Mouse (Mus musculus): ENCODE results near the gene Shisa5. TPM values are rescaled to one million over a fixed set of nuclear protein-coding genes. Genes with fewer than 3 reads are reported as not detected.

Gene Shisa5
- polyA plus RNA-seq, 1 experiment: 334 TPM

DNA sequence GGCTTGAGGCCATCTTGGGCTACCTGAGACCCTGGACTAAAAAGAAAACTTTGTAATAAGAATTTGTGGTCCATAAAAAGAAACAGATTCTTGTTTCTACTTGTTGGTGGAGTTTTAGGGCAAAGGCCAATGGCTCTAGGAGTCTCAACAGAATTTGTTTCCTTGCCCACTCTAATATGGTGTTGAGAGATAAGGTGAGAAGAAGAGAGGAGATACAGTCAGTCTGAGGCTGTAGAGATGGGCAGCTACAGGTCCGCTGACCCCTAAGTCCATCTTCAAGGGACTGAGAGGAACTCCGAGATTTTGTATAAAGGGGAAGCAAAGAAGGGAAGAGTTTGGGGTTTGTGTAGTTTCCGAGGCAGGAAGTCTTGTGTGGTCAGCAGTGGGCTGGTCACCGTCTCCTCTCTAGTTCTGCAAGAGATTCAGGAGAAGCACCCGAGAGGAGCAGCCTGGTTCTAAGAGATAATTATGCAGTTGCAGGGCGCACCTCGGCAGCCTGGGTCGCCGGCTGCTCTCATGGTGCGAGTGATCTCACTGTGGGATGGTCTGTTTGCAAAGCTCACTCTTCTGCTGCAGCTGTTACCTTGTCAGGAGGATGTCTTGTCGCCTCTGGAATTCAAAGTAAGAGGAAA lies 21.3 kb upstream of the Shisa5 start:
- 72% methylated on average over 11 of the region's 11 CpGs for WGBS

DNA sequence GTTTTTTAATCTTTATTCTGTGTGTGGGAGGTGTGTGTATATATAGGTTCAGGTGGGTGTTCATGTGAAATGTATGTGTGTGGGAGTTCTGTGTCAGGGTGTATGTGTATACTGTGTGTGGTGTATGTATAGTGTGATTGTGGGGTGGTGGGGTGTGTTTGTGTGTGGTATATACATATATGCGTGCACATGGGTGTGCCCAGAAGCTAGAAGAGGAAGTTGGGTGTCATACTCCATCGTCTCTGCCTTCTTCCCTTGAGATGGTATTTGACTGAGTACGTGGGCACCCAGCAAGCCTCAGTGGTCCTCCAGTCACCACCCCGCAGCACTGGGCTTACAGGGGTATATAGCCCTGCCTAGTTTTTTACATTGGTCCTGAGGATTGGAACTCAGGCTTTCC lies 16.9 kb upstream of the Shisa5 start:
- DNase-seq (ENCODE audit: low read depth, low spot score): no peak
- WGBS: 58% methylated on average over 4 of the region's 4 CpGs

More for the DNA sequence above, 21.3 kb upstream of the Shisa5 start:
- DNase-seq (ENCODE audit: low read depth, low spot score): no peak

DNA sequence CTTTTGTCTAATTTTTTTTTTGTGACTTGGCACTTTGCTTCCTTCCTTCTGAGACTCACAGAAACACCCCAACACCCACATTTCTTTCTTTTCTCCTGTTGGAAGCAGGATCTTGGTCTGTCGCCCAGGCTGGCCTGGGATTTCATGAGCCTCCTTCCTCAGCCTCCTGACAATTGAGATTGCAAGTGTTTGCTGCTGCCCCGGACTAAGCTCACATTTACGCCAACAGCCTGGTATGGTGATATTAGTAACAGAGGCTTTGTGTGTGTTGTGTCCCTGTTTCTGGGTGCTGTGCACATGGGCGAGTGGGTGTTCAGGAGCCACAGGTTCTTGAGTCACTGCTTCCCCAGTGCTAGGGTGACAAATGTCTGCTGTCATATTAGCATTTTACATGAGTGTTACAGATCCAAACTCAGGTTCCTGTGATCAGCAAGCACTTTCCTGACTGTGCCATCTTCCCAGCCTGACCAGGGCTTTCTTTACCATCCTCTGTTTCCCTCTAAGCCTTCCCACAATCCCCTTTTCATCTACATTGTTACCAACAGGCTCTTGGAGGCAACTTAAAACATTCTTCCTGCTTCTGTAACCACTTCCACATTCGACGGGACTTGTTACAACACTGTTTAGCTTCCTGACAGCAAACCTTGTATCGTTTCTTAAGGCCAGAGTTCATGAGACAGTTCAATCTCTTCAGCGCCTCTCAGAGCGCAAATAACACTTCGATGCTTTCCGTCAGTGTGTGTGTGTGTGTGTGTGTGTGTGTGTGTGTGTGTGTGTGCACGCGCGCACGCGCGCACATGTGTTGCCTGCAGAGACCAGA lies 15.3 kb upstream of the Shisa5 start:
- DNase-seq (ENCODE audit: low read depth, low spot score): no peak
- WGBS: 74% methylated on average over 17 of the region's 17 CpGs

- WGBS: 27% methylated on average over 8 of the region's 8 CpGs
- DNase-seq (ENCODE audit: low read depth, low spot score): no peak
Observed at GRCm38 (mm10) chr9:109027521-109027920, 10.8 kb upstream of the Shisa5 start.

DNA sequence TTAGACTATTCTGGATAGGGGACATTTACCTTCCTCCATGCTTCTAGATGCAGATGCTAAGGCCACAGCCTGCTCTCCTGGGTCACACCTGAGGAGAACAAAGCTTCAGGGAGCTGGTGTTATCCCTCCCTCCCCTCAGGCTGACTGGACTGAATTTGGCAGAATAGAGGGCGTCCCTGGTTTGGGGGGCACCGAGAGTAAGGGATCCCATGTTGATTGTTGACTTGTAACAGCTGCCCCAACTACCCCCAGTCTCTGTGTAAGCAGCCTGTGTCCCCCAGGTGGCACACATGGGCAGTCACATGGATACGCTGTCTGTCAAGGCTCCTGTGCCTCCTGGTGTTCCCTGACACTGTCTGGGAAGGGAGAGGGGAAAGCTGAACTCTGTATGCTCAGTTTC lies 9.9 kb upstream of the Shisa5 start:
- WGBS: 91% methylated on average over 3 of the region's 3 CpGs

GRCm38 (mm10) chr9:109028919-109029318 lies 9.4 kb upstream of the Shisa5 start:
- 30% methylated on average over 5 of the region's 5 CpGs for WGBS
- DNase-seq (ENCODE audit: low read depth, low spot score): no peak

More for the DNA sequence above, 9.9 kb upstream of the Shisa5 start:
- DNase-seq (ENCODE audit: low read depth, low spot score): no peak

- DNase-seq (ENCODE audit: low read depth, low spot score): no peak
- 78% methylated on average over 3 of the region's 3 CpGs for WGBS
Observed at GRCm38 (mm10) chr9:109030312-109030711, 8.1 kb upstream of the Shisa5 start.

- 94% methylated on average over 7 of the region's 7 CpGs for WGBS
- DNase-seq (ENCODE audit: low read depth, low spot score): no peak
Observed at GRCm38 (mm10) chr9:109031001-109031400, 7.4 kb upstream of the Shisa5 start.

DNA sequence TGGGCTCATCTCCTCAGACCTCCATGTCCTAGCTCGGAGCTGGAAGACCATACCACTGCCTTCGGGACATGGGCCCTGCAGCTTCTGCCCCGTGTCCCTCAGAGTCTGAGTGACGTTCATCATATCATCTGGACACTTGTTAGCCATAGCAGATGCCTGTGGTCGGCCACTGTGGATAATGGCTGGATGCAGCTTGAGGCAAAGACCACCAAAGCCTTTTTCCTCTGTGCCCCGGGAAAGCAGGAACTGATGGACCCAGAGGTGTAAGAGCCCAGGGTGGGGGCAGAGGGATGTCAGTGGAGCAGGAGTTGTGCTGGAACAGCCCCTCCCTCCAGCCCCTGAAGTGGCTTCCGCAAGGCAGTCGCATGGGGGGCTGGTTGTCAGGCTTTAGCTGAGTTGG lies 6.7 kb upstream of the Shisa5 start:
- WGBS: 89% methylated on average over 8 of the region's 8 CpGs
- no peak for DNase-seq (ENCODE audit: low read depth, low spot score)

- WGBS: 64% methylated on average over 6 of the region's 6 CpGs
- no peak for DNase-seq (ENCODE audit: low read depth, low spot score)
Observed at GRCm38 (mm10) chr9:109032435-109032834, 5.9 kb upstream of the Shisa5 start.

GRCm38 (mm10) chr9:109038901-109039364 lies 568 bp downstream of the Shisa5 start:
- WGBS: 3% methylated on average over 8 of the region's 8 CpGs
- DNase-seq (ENCODE audit: low read depth, low spot score): no peak

GRCm38 (mm10) chr9:109039681-109040080 lies 1.3 kb downstream of the Shisa5 start:
- WGBS: 45% methylated on average over 4 of the region's 4 CpGs
- DNase-seq (ENCODE audit: low read depth, low spot score): no peak

GRCm38 (mm10) chr9:109040216-109040615 lies 1.9 kb downstream of the Shisa5 start:
- WGBS: 18% methylated on average over 8 of the region's 8 CpGs

DNA sequence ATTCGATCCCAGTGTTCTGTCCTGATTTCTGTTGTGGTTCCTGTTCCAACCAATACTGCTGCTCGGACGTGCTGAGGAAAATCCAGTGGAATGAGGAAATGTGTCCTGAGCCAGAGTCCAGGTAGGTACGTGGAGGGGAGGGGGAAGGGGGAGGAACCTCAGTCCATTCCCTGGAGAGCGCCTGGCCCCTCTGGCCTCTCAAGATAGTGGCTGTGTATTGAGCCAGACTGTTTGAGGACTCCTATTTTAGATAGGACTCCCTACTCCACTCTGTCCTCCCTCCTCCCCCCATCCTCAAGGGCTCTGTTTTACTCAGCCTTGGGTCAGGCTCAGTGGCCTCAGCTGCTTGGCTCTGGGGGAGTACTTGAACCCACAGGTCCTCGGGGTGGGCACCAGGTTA lies 2.5 kb downstream of the Shisa5 start:
- DNase-seq (ENCODE audit: low read depth, low spot score): no peak
- WGBS: 20% methylated on average over 6 of the region's 6 CpGs

More at GRCm38 (mm10) chr9:109040216-109040615, 1.9 kb downstream of the Shisa5 start:
- DNase-seq (ENCODE audit: low read depth, low spot score): no peak

DNA sequence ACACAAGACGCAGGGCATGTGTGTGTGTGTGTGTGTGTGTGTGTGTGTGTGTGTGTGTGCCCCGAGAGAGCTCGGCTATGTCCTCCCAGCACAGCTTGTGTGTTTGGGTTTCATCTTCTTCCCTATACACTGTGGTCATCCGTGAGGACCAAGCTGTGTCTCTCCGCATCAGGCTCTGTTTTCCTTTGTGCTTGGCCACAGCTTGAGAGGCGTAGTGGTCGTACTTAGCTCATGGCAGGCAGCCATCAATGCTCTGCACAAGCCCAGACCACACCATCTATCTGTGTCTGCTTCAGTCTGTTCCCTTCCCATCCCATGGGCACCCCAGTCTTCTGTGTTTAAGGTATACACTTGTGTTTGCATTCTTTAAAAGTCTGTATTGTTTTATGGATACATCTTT lies 3.0 kb downstream of the Shisa5 start:
- WGBS: 58% methylated on average over 7 of the region's 7 CpGs
- no peak for DNase-seq (ENCODE audit: low read depth, low spot score)

- no peak for DNase-seq (ENCODE audit: low read depth, low spot score)
- 43% methylated on average over 5 of the region's 5 CpGs for WGBS
Observed at GRCm38 (mm10) chr9:109046306-109046705, 7.9 kb downstream of the Shisa5 start.

DNA sequence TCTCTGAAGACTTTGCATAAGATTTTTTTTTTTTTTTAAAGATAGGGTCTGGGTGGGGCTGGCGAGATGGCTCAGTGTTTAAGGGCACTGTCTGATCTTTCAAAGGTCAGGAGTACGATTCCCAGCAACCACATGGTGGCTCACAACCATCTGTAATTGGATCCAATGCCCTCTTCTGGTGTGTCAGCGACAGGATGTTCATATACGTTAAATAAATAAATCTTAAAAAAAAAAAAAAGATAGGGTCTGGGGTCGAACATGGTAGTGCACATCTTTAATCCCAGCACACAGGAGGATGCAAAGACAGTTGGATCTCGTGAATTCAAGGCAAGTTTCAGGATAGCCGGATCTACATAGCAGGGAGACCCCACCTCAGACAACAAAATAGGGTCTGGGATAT lies 11.0 kb downstream of the Shisa5 start:
- no peak for DNase-seq (ENCODE audit: low read depth, low spot score)
- 79% methylated on average over 7 of the region's 7 CpGs for WGBS

GRCm38 (mm10) chr9:109049996-109050673 lies 11.8 kb downstream of the Shisa5 start:
- DNase-seq (ENCODE audit: low read depth, low spot score): no peak
- WGBS: 71% methylated on average over 9 of the region's 9 CpGs

DNA sequence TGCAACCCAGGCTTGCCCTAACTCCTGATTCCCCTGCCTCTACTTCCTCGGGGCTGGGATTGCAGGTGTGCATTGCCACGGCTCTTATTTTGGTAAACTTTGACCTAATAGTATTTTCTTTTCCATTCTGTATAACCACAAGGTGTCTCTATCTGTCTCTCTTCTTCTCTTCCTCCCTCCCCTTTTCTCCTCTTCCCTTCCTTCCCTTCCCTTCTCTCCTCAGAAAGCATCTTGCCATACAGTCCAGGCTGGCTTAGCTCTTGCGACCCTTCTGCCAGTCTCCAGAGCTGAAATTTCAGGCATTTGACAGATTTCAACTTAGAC lies 12.3 kb downstream of the Shisa5 start:
- 74% methylated on average over 3 of the region's 3 CpGs for WGBS
- DNase-seq (ENCODE audit: low read depth, low spot score): no peak

- no peak for DNase-seq (ENCODE audit: low read depth, low spot score)
- WGBS: 86% methylated on average over 13 of the region's 13 CpGs
Observed at GRCm38 (mm10) chr9:109051011-109051501, 12.7 kb downstream of the Shisa5 start.
